Mouse (Mus musculus) erythroblast, embryonic 14.5 days (primary cell): Measurements from ENCODE around the gene Anapc1.

Experiments used
- GATA1 ChIP-seq: IDR thresholded peaks from 2 replicates; pipeline ENCODE4 v1.6.1; 2012; ENCODE audit warnings: low read length, inconsistent platforms, mixed read lengths
- TAL1 ChIP-seq: IDR thresholded peaks from 3 replicates; pipeline ENCODE4 v1.6.1; 2012; ENCODE audit warnings: low read length, inconsistent platforms, mixed read lengths

GRCm38 (mm10) chr2:128728066-128728465, 40.9 kb upstream of the Anapc1 start:
- TF ChIP-seq GATA1 (no peak), TAL1 (no peak)
